Mouse (Mus musculus): ENCODE results near the gene Prss53. TPM values are rescaled to one million over a fixed set of nuclear protein-coding genes. Genes with fewer than 3 reads are reported as not detected.

Prss53 gene
- total RNA-seq, 1 experiment: 0.67 TPM

DNA sequence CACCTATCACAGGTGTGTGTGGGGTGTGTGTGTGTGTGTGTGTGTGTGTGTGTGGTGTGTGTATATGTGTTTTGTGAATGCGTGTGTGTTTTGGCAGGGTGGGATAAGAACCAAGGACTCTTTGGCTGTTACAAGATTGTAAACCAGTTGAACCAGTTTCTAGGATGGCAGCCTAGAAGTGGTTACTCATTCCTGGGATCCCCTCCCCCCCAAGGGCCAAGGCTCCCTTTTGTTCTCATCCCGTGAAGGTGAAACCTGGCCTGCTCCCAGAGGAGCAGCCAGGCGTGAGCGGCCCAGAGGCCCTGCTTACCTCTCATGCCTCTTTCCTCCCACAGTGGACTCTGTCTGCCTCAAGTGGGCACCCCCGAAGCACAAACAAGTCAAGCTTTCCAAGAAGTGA, 34.5 kb upstream of the Prss53 start:
- H3K27ac ChIP-seq (ENCODE audit: insufficient read depth, low read depth, low read length, poor library complexity, severe bottlenecking): peak overlapping the region; percentile 54; the same call in 1 of the 2 replicates
- TF ChIP-seq ZNF384 (IDR thresholded peaks at IDR 0.05; ENCODE audit: low read depth, low read length) (no peak), HCFC1 (IDR thresholded peaks at IDR 0.05; ENCODE audit: borderline replicate concordance, insufficient read depth, low read length) (no peak), CHD2 (IDR thresholded peaks at IDR 0.05; ENCODE audit: low read depth, low read length) (0 out of 2 replicates have a peak, but pooled peaks have one; percentile 27), ZC3H11A (IDR thresholded peaks at IDR 0.05; ENCODE audit: borderline replicate concordance, low read depth, low read length) (no peak), MAFK (IDR thresholded peaks at IDR 0.05; ENCODE audit: insufficient read depth, low read depth, low read length) (no peak)
- peaks cover 0 to 25% of the 10 kb centered on the region in 2 experiments; a peak in 3 of 4 replicates for H3K4me1 ChIP-seq (ENCODE audit: control insufficient read depth in 2 of 2, insufficient read depth in 2 of 2, low read length in 2 of 2, poor library complexity in 1 of 2)
- no peak overlapping the region for H3K4me3 ChIP-seq (ENCODE audit: insufficient read depth in 1 of 2, low read depth in 1 of 2, low read length in 2 of 2, poor library complexity in 1 of 2, severe bottlenecking in 1 of 2)
- peaks cover 5% of the 10 kb centered on the region for H3K9me3 ChIP-seq (ENCODE audit: control insufficient read depth, insufficient read depth, low read depth, low read length)
- no peak for DNase-seq (ENCODE audit: low read depth, low spot score)
- in situ Hi-C loops (cut with MboI; ENCODE audit: low sequenced_read_pairs in 2 of 2, unreplicated experiment in 2 of 2): no loop called here
- H3K9ac ChIP-seq (ENCODE audit: insufficient read depth, low read depth, low read length, poor library complexity, severe bottlenecking): no peak overlapping the region; the same call in 1 of the 2 replicates
- peaks cover 59% of the 10 kb centered on the region for H3K36me3 ChIP-seq (ENCODE audit: control insufficient read depth, insufficient read depth, low read length, poor library complexity, severe bottlenecking)

DNA sequence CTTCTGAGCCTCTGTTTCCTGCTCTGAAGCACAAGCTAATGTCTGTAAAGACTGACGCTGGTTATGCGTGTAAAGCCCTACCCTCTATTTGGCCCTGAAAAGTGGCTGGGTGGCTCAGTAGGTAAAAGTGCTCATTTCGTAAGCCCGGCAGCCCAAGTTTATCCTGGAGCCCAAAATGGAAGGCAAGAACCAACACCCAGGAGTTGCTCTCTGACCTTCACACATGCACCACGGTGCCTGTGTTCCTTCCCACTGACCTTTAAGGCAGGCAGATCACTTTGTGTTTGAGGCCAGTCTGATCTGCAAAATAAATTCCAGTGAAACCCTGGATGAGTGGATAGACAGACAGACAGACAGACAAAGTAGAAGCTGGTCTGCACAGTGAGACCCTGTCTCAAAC, 32.9 kb upstream of the Prss53 start:
- Histone ChIP-seq H3K4me3 (ENCODE audit: insufficient read depth in 1 of 2, low read depth in 1 of 2, low read length in 2 of 2, poor library complexity in 1 of 2, severe bottlenecking in 1 of 2) (no peak overlapping the region), H3K4me1 (ENCODE audit: control insufficient read depth in 2 of 2, insufficient read depth in 2 of 2, low read length in 2 of 2, poor library complexity in 1 of 2) (peaks cover 0 to 22% of the 10 kb centered on the region in 2 experiments; a peak in 2 of 4 replicates), H3K9me3 (ENCODE audit: control insufficient read depth, insufficient read depth, low read depth, low read length) (peaks cover 5% of the 10 kb centered on the region), H3K9ac (ENCODE audit: insufficient read depth, low read depth, low read length, poor library complexity, severe bottlenecking) (no peak overlapping the region), H3K27ac (ENCODE audit: insufficient read depth, low read depth, low read length, poor library complexity, severe bottlenecking) (no peak overlapping the region), H3K36me3 (ENCODE audit: control insufficient read depth, insufficient read depth, low read length, poor library complexity, severe bottlenecking) (peaks cover 63% of the 10 kb centered on the region)
- DNase-seq (ENCODE audit: low read depth, low spot score): no peak
- in situ Hi-C loops (cut with MboI; ENCODE audit: low sequenced_read_pairs in 2 of 2, unreplicated experiment in 2 of 2): no loop called here
- TF ChIP-seq MAFK (IDR thresholded peaks at IDR 0.05; ENCODE audit: insufficient read depth, low read depth, low read length) (no peak), CHD2 (IDR thresholded peaks at IDR 0.05; ENCODE audit: low read depth, low read length) (no peak), ZNF384 (IDR thresholded peaks at IDR 0.05; ENCODE audit: low read depth, low read length) (no peak), HCFC1 (IDR thresholded peaks at IDR 0.05; ENCODE audit: borderline replicate concordance, insufficient read depth, low read length) (no peak), ZC3H11A (IDR thresholded peaks at IDR 0.05; ENCODE audit: borderline replicate concordance, low read depth, low read length) (no peak)

DNA sequence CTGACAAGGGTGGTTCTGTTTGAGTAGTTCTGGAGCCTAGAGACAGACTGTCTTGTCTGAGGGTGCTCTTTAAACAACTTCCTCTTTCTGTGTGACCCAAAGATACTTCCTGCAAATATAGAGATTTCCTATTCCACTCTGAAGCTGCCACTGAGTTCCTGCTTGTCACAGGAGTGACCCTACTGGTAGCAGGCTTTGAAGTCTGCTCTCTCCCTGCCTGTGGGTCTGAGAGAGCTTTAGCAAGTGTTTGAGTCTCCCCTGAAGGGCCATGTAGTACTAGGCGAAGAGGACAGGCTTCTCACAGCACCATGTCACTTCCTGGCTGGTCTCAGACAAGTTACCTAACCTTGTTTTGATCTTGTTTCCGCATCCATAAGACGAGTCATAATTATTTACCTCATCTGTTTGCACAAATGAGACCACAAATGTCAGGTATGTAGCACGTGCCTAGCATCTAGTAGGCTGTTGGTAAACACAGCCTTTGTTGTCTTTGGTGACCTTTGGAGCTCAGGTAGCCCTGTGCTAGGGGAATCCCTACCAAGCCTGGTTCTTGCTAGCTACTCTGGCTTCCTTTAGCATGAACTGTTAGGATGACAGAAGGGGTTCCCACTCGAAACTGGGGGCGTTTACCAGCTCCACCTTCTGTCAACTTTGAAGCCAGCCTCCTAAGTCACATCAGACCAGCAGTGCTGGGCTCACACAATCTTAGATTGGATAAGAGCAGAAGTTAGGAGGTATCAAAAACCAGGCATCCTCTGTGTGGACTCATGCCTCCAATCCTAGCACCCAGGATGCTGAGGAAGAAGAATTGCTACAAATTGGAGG, 31.9 kb upstream of the Prss53 start:
- H3K27ac ChIP-seq (ENCODE audit: insufficient read depth, low read depth, low read length, poor library complexity, severe bottlenecking): no peak overlapping the region
- H3K4me3 ChIP-seq (ENCODE audit: insufficient read depth in 1 of 2, low read depth in 1 of 2, low read length in 2 of 2, poor library complexity in 1 of 2, severe bottlenecking in 1 of 2): no peak overlapping the region
- peaks cover 0 to 17% of the 10 kb centered on the region in 2 experiments; a peak in 1 of 4 replicates for H3K4me1 ChIP-seq (ENCODE audit: control insufficient read depth in 2 of 2, insufficient read depth in 2 of 2, low read length in 2 of 2, poor library complexity in 1 of 2)
- no peak overlapping the region for H3K9ac ChIP-seq (ENCODE audit: insufficient read depth, low read depth, low read length, poor library complexity, severe bottlenecking)
- in situ Hi-C loops (cut with MboI; ENCODE audit: low sequenced_read_pairs in 2 of 2, unreplicated experiment in 2 of 2): no loop called here
- TF ChIP-seq ZNF384 (IDR thresholded peaks at IDR 0.05; ENCODE audit: low read depth, low read length) (no peak), HCFC1 (IDR thresholded peaks at IDR 0.05; ENCODE audit: borderline replicate concordance, insufficient read depth, low read length) (no peak), CHD2 (IDR thresholded peaks at IDR 0.05; ENCODE audit: low read depth, low read length) (no peak), MAFK (IDR thresholded peaks at IDR 0.05; ENCODE audit: insufficient read depth, low read depth, low read length) (no peak), ZC3H11A (IDR thresholded peaks at IDR 0.05; ENCODE audit: borderline replicate concordance, low read depth, low read length) (no peak)
- H3K9me3 ChIP-seq (ENCODE audit: control insufficient read depth, insufficient read depth, low read depth, low read length): peaks cover 5% of the 10 kb centered on the region
- H3K36me3 ChIP-seq (ENCODE audit: control insufficient read depth, insufficient read depth, low read length, poor library complexity, severe bottlenecking): peaks cover 59% of the 10 kb centered on the region
- no peak for DNase-seq (ENCODE audit: low read depth, low spot score)

- H3K27ac ChIP-seq (ENCODE audit: insufficient read depth, low read depth, low read length, poor library complexity, severe bottlenecking): no peak overlapping the region
- H3K9me3 ChIP-seq (ENCODE audit: control insufficient read depth, insufficient read depth, low read depth, low read length): peaks cover 5% of the 10 kb centered on the region
- no peak for DNase-seq (ENCODE audit: low read depth, low spot score)
- no peak overlapping the region for H3K4me3 ChIP-seq (ENCODE audit: insufficient read depth in 1 of 2, low read depth in 1 of 2, low read length in 2 of 2, poor library complexity in 1 of 2, severe bottlenecking in 1 of 2)
- peaks cover 53% of the 10 kb centered on the region for H3K36me3 ChIP-seq (ENCODE audit: control insufficient read depth, insufficient read depth, low read length, poor library complexity, severe bottlenecking)
- TF ChIP-seq MAFK (IDR thresholded peaks at IDR 0.05; ENCODE audit: insufficient read depth, low read depth, low read length): no peak
- no peak for TF ChIP-seq ZC3H11A (IDR thresholded peaks at IDR 0.05; ENCODE audit: borderline replicate concordance, low read depth, low read length)
- TF ChIP-seq CHD2 (IDR thresholded peaks at IDR 0.05; ENCODE audit: low read depth, low read length): no peak
- no peak for TF ChIP-seq ZNF384 (IDR thresholded peaks at IDR 0.05; ENCODE audit: low read depth, low read length)
- no peak for TF ChIP-seq HCFC1 (IDR thresholded peaks at IDR 0.05; ENCODE audit: borderline replicate concordance, insufficient read depth, low read length)
- in situ Hi-C loops (cut with MboI; ENCODE audit: low sequenced_read_pairs in 2 of 2, unreplicated experiment in 2 of 2): no loop called here
- H3K9ac ChIP-seq (ENCODE audit: insufficient read depth, low read depth, low read length, poor library complexity, severe bottlenecking): no peak overlapping the region
- peaks cover 0 to 18% of the 10 kb centered on the region in 2 experiments; a peak in 1 of 4 replicates for H3K4me1 ChIP-seq (ENCODE audit: control insufficient read depth in 2 of 2, insufficient read depth in 2 of 2, low read length in 2 of 2, poor library complexity in 1 of 2)
Observed at GRCm38 (mm10) chr7:127921516-127921915, 30.7 kb upstream of the Prss53 start.

Measured in ES-E14 (cell line).